Mouse (Mus musculus): ENCODE data around the gene Cox6a1. TPM values are rescaled to one million over a fixed set of nuclear protein-coding genes. Genes with fewer than 3 reads are reported as not detected.

Gene Cox6a1
- polyA plus RNA-seq, 1 experiment from 2014 or later: 891 TPM

DNA sequence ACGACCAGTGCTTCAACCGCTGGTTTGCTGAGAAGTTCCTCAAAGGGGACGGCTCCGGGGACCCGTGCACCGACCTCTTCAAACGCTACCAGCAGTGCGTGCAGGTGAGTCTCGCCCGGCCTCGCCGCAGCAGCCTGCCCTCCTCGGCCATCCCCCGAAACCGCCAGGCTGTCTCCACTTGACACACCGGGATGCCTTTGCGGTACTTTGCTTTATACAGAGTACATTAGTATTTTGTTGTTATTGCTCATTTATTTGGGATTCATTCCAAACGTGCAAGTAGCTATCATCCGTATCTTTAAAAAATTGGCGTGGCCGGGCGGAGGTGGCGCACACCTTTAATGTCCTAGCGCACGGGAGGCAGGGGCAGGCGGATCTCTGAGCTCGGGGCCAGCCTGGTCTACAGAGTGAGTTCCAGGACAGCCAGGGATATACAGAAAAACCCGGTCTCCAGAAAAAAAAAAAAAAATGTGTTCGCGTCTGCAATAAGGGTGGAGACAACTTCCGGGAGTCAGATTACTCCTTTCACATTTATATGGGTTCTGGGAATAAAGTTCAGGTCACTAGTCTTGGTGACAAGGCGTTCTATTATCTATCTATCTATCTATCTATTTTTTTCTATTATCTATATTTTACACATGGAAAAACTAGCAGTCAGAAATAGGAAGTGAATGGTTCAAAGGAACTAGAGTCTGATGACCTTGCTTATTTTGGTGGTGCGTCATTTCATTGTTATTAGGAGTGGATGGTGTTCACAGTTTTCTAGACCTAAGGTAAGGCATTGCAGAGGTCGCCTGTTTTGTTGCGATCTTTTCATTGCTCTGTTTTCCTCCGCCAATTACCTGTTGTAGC, 7.2 kb downstream of the Cox6a1 start:
- no peaks in the 10 kb centered on the region for H3K9me3 ChIP-seq
- peaks cover 43% of the 10 kb centered on the region for H3K36me3 ChIP-seq
- peaks cover 24% of the 10 kb centered on the region for H3K4me1 ChIP-seq
- H3K4me2 ChIP-seq: peak overlapping the region; percentile 60
- 9% methylated on average over 36 of the region's 36 CpGs for WGBS
- ATAC-seq (ENCODE audit: borderline replicate concordance, extremely low read depth, low FRiP score, low TSS enrichment): 0 out of 2 replicates have a peak, but pooled peaks have one; percentile 19
- H3K4me3 ChIP-seq: peak overlapping the region; percentile 69
- H3K27me3 ChIP-seq: no peaks in the 10 kb centered on the region
- H3K27ac ChIP-seq: peak overlapping the region; percentile 69; the same call in 1 of the 2 replicates
- H3K9ac ChIP-seq: peak overlapping the region; percentile 78

DNA sequence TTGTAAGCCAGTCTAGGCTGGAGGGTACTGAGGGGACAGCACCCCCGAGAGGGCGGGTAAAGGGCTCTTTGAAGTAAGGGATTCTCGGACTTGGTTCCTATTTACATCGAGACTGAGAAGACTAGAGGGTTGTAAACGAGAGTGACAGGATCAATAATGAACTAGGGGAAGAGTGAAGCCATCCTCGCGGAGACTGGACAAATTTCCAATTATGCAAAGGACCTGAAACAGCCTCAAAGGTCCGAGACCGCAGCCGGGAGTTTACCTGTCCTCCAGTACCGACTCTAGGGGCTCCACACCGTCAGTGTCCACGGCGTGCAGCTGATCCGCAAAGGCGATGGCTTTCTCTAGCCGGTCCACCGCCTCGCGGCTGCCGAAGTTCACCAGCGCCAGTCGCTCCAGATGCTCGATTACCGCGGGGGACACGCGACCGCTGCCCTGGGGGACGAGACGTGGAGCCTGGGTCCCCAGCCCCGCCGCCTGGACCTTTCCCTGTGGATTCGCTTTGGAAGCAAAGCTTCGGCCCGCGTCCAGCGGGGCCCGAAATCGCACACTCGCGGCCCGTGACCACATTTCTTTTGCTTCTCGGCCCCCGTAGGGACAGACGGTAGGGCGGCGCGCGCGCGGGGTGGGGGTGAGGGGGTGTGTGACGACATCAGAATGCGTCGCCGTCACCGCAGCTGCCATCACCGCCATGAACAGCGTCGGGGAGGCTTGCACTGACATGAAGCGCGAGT, 8.0 kb downstream of the Cox6a1 start, which contains the start of the genes Gatc and Triap1:
Gene Gatc (minus strand): TSS at position 602 of the 737 bp plus-strand sequence.
Gene Triap1 (plus strand): TSS at position 649 of the 737 bp plus-strand sequence.
- H3K36me3 ChIP-seq: peaks cover 43% of the 10 kb centered on the region
- under 1% methylated on average over 62 of the region's 62 CpGs for WGBS

GRCm38 (mm10) chr5:115340007-115340406, 8.8 kb downstream of the Cox6a1 start:
- Histone ChIP-seq H3K9me3 (no peaks in the 10 kb centered on the region), H3K4me1 (peaks cover 24% of the 10 kb centered on the region), H3K9ac (peak overlapping the region; percentile 78), H3K4me2 (peak overlapping the region; percentile 60), H3K36me3 (peaks cover 43% of the 10 kb centered on the region), H3K27me3 (no peaks in the 10 kb centered on the region), H3K4me3 (peak overlapping the region; percentile 69), H3K27ac (no peak overlapping the region)
- WGBS: 16% methylated on average over 7 of the region's 7 CpGs
- no peak for ATAC-seq (ENCODE audit: borderline replicate concordance, extremely low read depth, low FRiP score, low TSS enrichment)

More for the DNA sequence above, 8.0 kb downstream of the Cox6a1 start, which contains the start of the genes Gatc and Triap1:
- H3K4me1 ChIP-seq: peaks cover 24% of the 10 kb centered on the region
- H3K9ac ChIP-seq: peak within 1 kb of the TSS; percentile 78
- H3K27ac ChIP-seq: peak within 1 kb of the TSS; percentile 69
- H3K27me3 ChIP-seq: no peaks in the 10 kb centered on the region
- H3K9me3 ChIP-seq: no peaks in the 10 kb centered on the region
- H3K4me2 ChIP-seq: peak within 1 kb of the TSS; percentile 60
- peak within 1 kb of the TSS; percentile 69 for H3K4me3 ChIP-seq
- ATAC-seq (ENCODE audit: borderline replicate concordance, extremely low read depth, low FRiP score, low TSS enrichment): peak; percentile 93

DNA sequence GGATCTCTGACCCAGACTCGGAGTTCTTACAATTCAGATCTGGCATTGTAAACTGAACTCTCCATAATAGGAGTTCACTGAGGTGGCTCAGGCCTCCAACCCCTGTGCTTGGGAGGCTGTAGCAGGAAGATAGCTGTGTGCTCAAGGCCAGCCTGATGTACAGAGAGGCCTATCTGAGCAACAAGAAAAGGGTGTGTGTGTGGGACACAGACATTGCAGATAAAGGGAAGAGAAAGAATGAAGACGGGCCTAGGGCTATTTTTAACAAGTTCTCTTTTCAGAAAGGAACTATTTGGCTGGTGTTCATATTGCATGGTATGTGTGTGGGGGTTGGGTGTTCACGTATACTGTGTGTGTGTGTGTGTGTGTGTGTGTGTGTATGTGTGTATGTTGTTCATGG, 15.2 kb downstream of the Cox6a1 start:
- Histone ChIP-seq H3K4me2 (no peak overlapping the region), H3K9me3 (no peaks in the 10 kb centered on the region), H3K9ac (no peak overlapping the region), H3K4me3 (no peak overlapping the region), H3K27me3 (no peaks in the 10 kb centered on the region), H3K4me1 (peaks cover 9% of the 10 kb centered on the region), H3K27ac (no peak overlapping the region), H3K36me3 (peaks cover 62% of the 10 kb centered on the region)
- no peak for ATAC-seq (ENCODE audit: borderline replicate concordance, extremely low read depth, low FRiP score, low TSS enrichment)
- WGBS: 71% methylated on average over 3 of the region's 3 CpGs

GRCm38 (mm10) chr5:115330955-115331354, 17.8 kb downstream of the Cox6a1 start:
- WGBS: 81% methylated on average over 9 of the region's 9 CpGs
- no peaks in the 10 kb centered on the region for H3K27me3 ChIP-seq
- no peaks in the 10 kb centered on the region for H3K9me3 ChIP-seq
- peaks cover 20% of the 10 kb centered on the region for H3K4me1 ChIP-seq
- H3K4me2 ChIP-seq: no peak overlapping the region
- H3K36me3 ChIP-seq: peaks cover 57% of the 10 kb centered on the region
- no peak overlapping the region for H3K9ac ChIP-seq
- no peak for ATAC-seq (ENCODE audit: borderline replicate concordance, extremely low read depth, low FRiP score, low TSS enrichment)
- no peak overlapping the region for H3K4me3 ChIP-seq
- no peak overlapping the region for H3K27ac ChIP-seq

- Histone ChIP-seq H3K9me3 (no peaks in the 10 kb centered on the region), H3K36me3 (peaks cover 27% of the 10 kb centered on the region), H3K4me1 (peaks cover 25% of the 10 kb centered on the region), H3K27me3 (no peaks in the 10 kb centered on the region), H3K27ac (peak overlapping the region; percentile 88), H3K9ac (peak overlapping the region; percentile 97), H3K4me3 (peak overlapping the region; percentile 94), H3K4me2 (peak overlapping the region; percentile 77)
- 1% methylated on average over 47 of the region's 55 CpGs for WGBS
- ATAC-seq (ENCODE audit: borderline replicate concordance, extremely low read depth, low FRiP score, low TSS enrichment): peak; percentile 47
Observed at GRCm38 (mm10) chr5:115327610-115328548, 20.9 kb downstream of the Cox6a1 start.

GRCm38 (mm10) chr5:115326875-115327609, 21.7 kb downstream of the Cox6a1 start, which contains the start of gene Srsf9:
Srsf9 (plus strand) TSS chr5:115327177.
- H3K27me3 ChIP-seq: no peaks in the 10 kb centered on the region
- under 1% methylated on average over 79 of the region's 97 CpGs for WGBS

GRCm38 (mm10) chr5:115326256-115326831, 22.4 kb downstream of the Cox6a1 start:
- WGBS: 22% methylated on average over 11 of the region's 11 CpGs
- H3K27me3 ChIP-seq: no peaks in the 10 kb centered on the region
- peak overlapping the region; percentile 94 for H3K4me3 ChIP-seq
- peaks cover 25% of the 10 kb centered on the region for H3K4me1 ChIP-seq
- peak; percentile 63 for ATAC-seq (ENCODE audit: borderline replicate concordance, extremely low read depth, low FRiP score, low TSS enrichment)
- peaks cover 12% of the 10 kb centered on the region for H3K36me3 ChIP-seq
- H3K9me3 ChIP-seq: no peaks in the 10 kb centered on the region
- H3K27ac ChIP-seq: peak overlapping the region; percentile 88
- H3K9ac ChIP-seq: peak overlapping the region; percentile 97
- peak overlapping the region; percentile 77 for H3K4me2 ChIP-seq

More at GRCm38 (mm10) chr5:115326875-115327609, 21.7 kb downstream of the Cox6a1 start, which contains the start of gene Srsf9:
- peaks cover 19% of the 10 kb centered on the region for H3K36me3 ChIP-seq
- no peaks in the 10 kb centered on the region for H3K9me3 ChIP-seq
- H3K4me3 ChIP-seq: peak within 1 kb of the TSS; percentile 94
- peak within 1 kb of the TSS; percentile 88 for H3K27ac ChIP-seq
- peak; percentile 93 for ATAC-seq (ENCODE audit: borderline replicate concordance, extremely low read depth, low FRiP score, low TSS enrichment)
- peak within 1 kb of the TSS; percentile 97 for H3K9ac ChIP-seq
- H3K4me2 ChIP-seq: peak within 1 kb of the TSS; percentile 77
- H3K4me1 ChIP-seq: peaks cover 25% of the 10 kb centered on the region

GRCm38 (mm10) chr5:115319004-115319940, 29.5 kb downstream of the Cox6a1 start:
- H3K4me3 ChIP-seq: peak overlapping the region; percentile 32
- no peaks in the 10 kb centered on the region for H3K36me3 ChIP-seq
- peaks cover 29% of the 10 kb centered on the region for H3K4me1 ChIP-seq
- peak overlapping the region; percentile 31; the same call in 1 of the 2 replicates for H3K9ac ChIP-seq
- H3K27ac ChIP-seq: peak overlapping the region; percentile 68
- peak overlapping the region; percentile 62 for H3K4me2 ChIP-seq
- H3K27me3 ChIP-seq: no peaks in the 10 kb centered on the region
- WGBS: under 1% methylated on average over 22 of the region's 22 CpGs
- no peaks in the 10 kb centered on the region for H3K9me3 ChIP-seq
- ATAC-seq (ENCODE audit: borderline replicate concordance, extremely low read depth, low FRiP score, low TSS enrichment): peak; percentile 88

Data from lung, embryonic 15.5 days (tissue).